11 mouse cellular contexts compared by ENCODE assay signal in genomic region chr5:74891541-74891940, GRCm38 (mm10).
"Had no signal": no experiment of that assay in that cellular context is flagged by ENCODE, and none has a peak within 500 bp of the region (broad histone marks: within the 10 kb centered on the region; RNA-seq: fewer than 3 reads in every experiment).

No protein-coding gene starts in this region.

- H3K4me3 ChIP-seq: liver, embryonic 15.5 days; midbrain, embryonic 13.5 days; stomach, embryonic 15.5 days had no signal

- H3K27ac ChIP-seq: liver, embryonic 15.5 days; midbrain, embryonic 13.5 days; stomach, embryonic 15.5 days had no signal

- H3K9ac ChIP-seq: liver, embryonic 15.5 days; midbrain, embryonic 13.5 days; stomach, embryonic 15.5 days had no signal

- DNase-seq: kidney, adult 18-20 months; kidney, postnatal 14 days; lung, adult 2 months; lung, postnatal 36 days; right cerebral cortex, postnatal 4 days; thymus, postnatal 36 days had no signal

- H3K27me3 ChIP-seq: liver, embryonic 15.5 days; midbrain, embryonic 13.5 days; stomach, embryonic 15.5 days had no signal

- H3K9me3 ChIP-seq: liver, embryonic 15.5 days; midbrain, embryonic 13.5 days; stomach, embryonic 15.5 days had no signal

- H3K4me1 ChIP-seq: liver, embryonic 15.5 days; midbrain, embryonic 13.5 days; stomach, embryonic 15.5 days had no signal

- H3K36me3 ChIP-seq: liver, embryonic 15.5 days; midbrain, embryonic 13.5 days; stomach, embryonic 15.5 days had no signal

- H3K4me2 ChIP-seq: liver, embryonic 11.5 days; liver, embryonic 15.5 days; midbrain, embryonic 13.5 days; stomach, embryonic 15.5 days had no signal

- ATAC-seq: lung, postnatal 0 days; midbrain, embryonic 13.5 days had no signal
